Mouse (Mus musculus) bone marrow, adult 2 months (tissue): Measurements from ENCODE around the gene Tmem94.

Experiments
- CTCF ChIP-seq: fragments of 200-500 bp; IDR thresholded peaks from 2 replicates; pipeline ENCODE4 v1.5.1; 2011; ENCODE audit warnings: low read length, control low read depth; ENCODE audit not compliant: control insufficient read depth, insufficient read depth
- POLR2A ChIP-seq: fragments of 200-500 bp; IDR thresholded peaks from 2 replicates; pipeline ENCODE4 v1.6.1; 2011; ENCODE audit warnings: low read depth, mild to moderate bottlenecking, control low read depth, low read length, borderline replicate concordance; ENCODE audit not compliant: control insufficient read depth

GRCm38 (mm10) chr11:115786473-115786872, 21.2 kb downstream of the Tmem94 start:
- TF ChIP-seq CTCF (no peak), POLR2A (no peak)
